Mouse (Mus musculus) adrenal gland, adult (tissue): ENCODE data around the gene B430306N03Rik.
A peak's percentile ranks its signal among the peaks of the same experiment; 100 is the strongest.

Source experiments
- DNase-seq, 2 experiments: peaks; one replicate each; pipeline ENCODE4 v3.0.0; 2022 to 2023; ENCODE audit warnings: low spot score in 1 of 2; ENCODE audit not compliant: inconsistent age in 2 of 2

Gene B430306N03Rik

DNA sequence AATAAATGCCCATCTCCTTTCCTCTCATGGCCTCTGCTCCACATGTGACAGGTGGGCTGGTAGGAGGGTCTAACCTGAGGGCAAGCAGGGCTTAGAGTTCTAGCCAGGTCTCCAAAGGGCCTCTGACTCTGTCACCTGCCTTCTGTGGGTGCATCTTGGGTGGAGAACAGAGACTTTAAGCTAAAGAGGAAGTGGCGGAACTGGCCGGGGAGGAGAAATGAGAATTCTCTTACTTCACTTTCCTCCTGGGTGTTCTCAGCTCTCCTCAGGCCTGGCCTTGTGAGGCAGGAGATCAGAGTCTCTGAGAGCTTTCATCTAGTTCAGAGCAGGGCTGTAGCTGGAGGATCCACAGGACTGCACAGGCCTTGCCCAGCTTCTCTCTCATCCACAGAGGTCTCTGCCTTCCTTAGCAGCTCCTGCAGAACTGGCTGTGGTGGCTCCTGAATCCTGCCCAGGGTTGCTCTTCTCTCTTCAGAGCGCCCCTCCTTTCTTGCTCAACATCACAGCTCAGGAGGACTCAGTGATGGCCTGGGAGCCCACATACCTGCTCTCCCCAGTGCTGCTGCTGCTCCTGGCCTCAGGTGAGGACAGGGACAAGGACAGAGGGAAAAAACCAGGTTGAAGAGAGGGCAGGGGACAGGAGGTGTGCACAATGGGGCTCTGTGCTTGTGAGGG lies at the start of gene B430306N03Rik:
Gene B430306N03Rik, plus strand, starts transcription at position 237 of the 675 bp plus-strand sequence.
- peak in 1 of 2 experiments; percentile 35 for DNase-seq

DNA sequence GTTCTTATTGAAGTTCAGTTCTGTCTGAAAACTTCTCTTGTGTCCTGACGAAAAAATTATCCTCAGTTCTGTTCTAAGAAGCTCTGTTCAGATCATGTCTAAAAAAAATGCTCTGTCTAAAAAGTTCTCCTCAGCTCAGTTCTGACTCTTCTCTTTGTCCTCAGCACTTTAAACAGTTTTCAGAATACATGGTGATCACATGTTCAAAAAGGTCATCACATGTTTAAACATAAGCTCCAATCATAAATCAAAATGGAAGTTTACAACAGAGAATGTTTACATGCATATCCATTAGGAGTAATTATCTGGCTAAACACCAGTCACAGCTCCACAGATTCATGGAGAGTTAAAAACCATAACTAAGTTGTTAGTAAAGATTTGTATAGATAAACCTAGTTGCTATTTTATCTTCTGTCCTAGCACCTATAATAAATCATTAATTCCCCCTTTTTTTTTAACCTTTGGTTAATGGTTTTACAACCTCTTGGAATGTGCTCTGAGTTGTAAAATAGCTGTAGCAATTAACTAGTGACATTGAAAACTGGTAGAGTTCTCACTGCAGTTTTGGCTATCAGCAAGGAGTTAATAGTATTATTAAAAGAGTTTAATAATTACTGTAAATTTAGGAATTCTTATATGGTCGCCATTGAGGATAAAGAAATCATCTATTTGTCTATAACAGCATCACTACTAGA lies 49.2 kb upstream of the B430306N03Rik start:
- no peak for DNase-seq

DNA sequence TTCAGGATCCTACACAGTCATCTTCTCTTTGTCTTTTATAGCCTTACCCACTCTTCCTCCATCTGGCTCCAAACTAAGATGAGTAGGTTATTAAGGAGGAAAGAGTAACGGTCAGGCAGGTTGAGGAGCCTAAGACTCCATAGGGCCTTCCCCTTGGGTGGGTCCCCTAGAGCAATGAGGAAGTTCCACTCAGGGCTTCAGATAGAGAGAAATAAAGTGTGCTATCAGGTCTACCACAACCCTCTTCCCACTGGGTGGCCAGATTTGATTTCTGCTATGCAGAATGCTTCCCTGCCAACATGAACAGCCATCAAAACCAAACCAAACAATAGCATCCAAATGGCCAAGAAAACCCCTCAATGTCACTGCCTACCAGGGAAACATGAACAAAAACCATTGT lies 48.4 kb upstream of the B430306N03Rik start:
- DNase-seq: no peak

DNA sequence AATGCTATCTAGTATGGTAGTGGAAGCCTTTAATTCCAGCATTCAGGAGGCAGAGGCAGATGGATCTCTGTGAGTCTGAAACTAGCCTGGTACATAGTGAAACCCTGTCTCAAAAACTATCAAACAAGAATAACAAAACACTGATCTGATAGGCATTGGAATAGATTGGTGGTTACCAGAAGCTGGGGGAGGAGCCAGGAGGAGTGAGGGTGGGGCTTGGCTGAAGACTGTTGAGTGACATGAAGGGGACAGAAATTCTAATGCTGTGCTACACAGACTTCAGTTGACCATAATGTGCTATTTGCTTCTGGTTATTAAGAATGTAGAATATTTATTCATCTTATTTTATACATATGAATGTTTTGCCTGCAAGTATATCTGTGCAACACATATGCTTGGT lies 47.7 kb upstream of the B430306N03Rik start:
- DNase-seq: no peak

DNA sequence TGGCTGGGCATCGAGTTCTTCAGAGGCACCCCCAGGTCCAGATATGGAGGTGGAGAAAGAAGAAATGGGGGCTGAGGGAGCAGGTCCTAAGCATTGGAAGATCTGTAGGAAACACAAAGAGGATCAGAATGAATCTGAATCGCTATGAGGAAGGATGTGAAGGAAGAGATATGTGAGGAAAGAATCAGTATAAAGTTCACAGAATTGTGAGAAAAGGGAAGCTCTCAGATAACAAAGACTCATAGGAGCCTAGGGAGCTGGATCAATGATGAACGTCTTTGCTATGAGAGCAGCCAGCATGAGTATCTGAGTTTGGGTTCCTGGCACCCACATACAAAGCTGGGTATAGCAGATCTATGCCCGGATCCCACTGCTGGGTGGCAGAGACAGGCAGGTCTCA lies 46.1 kb upstream of the B430306N03Rik start:
- no peak for DNase-seq

DNA sequence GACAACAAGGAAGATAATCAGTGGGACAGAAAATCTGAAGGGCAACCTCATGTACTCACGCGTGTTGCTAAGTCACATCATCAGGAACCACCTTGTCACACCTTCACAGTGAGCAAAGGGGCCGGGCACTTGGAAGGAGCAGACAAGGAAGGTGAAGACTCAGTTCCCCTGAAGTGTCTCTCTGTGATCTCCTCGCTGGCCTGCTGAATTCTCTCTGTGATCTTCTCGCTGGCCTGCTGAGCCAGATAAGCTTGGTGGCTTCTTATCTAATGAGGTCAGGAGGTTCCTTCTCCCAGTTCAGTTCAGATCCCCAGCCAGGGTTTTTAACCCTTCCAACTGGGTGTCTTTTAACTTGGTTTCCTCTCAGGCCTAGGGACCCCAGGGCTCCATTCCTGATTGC lies 43.8 kb upstream of the B430306N03Rik start:
- DNase-seq: no peak

DNA sequence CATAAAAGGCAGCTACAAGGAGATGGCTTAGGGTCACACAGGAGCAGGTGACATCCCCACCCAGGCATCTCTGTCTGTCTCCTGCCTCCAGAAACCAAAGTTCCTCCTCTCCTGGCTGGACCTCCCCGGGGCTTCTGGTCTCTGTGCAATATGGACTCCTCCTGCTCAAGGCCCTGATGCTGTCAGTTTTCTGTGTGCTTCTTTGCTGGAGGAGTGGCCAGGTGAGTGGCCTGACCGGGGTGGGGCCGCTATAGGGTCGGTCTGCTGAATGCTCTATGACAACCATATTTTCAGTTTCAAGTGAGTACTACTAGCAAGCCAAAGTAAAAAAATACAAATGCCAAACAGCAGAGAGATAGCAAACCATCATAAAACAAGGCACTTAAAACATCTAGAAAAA lies 43.3 kb upstream of the B430306N03Rik start:
- no peak for DNase-seq

DNA sequence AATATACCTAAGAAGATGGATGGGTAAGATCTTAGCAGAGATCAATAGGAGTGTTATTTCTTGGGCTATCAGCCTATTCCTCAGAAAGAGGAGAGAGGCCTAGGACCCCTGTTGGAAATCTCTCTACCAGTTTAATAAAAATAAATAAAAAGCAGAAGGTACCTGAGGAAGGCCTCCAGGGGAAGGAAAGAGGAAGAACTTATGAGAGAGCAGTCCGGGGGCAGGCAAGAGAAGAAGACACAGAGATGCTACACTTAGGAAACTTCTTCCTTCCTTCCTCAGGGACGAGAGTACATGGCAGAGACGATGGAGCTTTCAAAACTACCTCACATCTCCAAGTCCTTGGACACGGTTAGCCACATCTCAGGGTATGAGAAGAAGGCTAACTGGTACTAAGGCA lies 41.8 kb upstream of the B430306N03Rik start:
- DNase-seq: no peak

DNA sequence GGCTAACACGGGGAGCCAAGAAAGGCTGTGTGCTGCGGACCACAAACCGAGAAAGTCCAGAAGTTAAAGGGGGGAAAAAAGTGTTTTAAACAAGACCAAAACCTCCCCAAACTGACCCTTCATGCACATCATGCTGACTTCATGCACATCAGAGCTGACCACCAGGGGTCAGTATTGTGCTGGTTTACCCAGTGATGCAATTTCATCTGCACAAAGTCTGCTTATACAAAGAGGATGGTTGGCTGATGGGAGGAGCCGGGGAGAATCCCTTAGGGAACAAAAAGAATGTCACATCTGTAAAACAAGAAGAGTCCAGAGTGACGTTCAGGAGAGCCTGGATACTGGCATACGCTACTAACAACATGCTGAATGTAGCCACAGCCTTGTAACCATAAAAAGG lies 41.1 kb upstream of the B430306N03Rik start:
- peak; percentile 56 to 91 for DNase-seq

DNA sequence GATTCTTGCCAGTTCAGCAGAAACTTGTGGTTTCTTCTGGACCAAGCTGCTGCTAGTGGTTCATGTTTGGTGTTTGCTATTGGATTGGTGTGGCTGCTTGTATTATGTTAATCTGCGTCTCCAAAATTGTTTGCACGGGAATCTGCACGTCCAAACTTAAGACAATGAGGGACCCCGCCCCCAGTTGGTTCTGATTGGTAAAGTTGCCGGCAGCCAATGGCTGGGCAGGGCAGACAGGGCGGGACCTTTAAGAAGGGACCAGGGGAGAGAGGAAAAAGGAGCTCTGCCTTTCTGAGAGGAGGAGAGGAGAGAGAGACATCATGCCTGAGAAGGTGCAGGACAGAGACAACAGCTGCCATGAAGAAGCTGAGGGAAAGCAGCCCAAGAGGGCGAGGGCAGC lies 40.2 kb upstream of the B430306N03Rik start:
- no peak for DNase-seq

DNA sequence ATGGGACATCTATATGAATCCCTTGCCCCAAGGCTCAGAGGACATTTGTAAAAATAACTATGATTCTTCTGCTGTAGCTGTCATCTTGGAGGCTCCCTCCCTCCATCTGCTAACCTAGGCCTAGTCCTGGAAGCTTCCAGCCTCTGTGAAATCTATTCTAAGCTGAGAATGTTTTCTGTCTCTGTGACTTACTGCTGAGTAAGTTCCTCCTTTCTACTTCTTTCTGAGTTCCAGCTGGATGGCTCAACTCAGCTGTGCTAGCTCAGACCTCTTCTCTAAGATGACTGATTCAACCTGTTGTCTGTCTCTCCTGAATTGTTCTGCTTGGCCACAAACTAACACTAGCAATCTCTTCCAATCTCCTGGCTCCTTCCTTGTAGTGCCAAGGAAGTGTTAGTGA lies 37.6 kb upstream of the B430306N03Rik start:
- no peak for DNase-seq

DNA sequence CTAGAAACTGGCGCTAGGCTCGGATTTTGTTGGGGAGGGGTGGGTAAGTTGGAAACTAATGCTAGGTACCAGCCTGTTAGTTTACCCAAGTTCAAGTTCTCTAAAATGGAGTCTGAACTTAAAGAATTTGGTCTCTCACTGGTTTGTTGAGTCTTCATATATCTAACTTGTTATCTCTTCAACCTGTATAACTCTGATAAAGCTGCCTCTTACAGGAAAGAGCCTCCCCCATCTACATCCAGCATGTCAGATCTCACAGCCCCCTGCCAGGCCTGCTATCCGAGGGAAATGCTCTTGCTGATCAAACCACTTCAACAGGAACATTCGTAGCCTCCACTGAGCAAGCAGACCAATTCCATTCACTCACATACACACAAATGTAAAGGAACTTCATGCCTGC lies 36.9 kb upstream of the B430306N03Rik start:
- no peak for DNase-seq

DNA sequence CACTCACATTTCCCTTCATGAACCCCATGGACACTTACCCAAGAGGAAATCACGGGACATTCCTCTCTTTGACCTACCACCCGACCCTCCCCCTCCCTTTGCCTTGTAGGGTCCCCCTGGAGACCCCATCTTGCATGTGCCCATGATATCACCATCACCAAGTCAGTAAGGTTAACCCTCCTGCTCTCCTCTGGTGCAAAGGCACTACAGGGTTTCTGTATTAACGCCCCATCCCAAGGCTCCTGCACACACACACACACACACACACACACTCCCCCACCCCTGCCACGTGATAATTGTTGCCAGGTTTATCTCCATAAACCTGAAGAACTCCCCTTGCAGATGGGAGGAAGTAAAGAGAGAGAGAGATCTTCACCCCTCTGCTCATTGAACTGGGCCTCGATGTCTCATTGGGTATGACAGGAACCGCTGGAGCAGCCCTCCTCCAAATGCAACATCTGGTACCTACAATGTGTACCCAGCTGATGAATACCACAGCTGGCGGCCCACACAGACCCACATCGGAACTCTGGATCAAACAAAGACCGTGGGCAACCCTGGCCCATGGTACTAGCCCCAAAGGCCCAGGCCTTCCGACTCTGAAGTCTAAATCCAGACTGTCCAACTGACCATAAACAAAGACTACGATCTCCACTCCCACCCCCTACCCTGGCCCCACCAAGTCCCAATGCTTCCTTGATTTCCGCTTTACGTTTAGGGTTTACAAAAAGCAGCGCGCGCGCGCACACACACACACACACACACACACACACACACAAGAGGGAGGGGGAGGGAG lies 34.8 kb upstream of the B430306N03Rik start:
- no peak for DNase-seq

DNA sequence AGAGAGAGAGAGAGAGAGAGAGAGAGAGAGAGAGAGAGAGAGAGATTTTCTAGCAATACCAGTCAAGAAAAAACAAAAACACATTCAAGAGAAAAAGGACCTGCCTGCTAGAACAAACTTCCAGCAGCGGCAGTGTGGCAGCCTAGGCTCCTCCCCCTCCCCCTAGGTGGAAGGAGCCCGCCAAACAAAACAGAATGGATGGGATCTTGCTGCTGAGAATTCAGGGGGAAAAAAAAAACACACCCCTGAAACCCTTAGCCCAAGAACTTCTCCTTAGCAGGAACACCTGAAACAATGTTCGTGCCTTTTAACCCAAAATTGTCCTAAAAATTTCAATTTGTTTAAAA lies 34.2 kb upstream of the B430306N03Rik start:
- no peak for DNase-seq

DNA sequence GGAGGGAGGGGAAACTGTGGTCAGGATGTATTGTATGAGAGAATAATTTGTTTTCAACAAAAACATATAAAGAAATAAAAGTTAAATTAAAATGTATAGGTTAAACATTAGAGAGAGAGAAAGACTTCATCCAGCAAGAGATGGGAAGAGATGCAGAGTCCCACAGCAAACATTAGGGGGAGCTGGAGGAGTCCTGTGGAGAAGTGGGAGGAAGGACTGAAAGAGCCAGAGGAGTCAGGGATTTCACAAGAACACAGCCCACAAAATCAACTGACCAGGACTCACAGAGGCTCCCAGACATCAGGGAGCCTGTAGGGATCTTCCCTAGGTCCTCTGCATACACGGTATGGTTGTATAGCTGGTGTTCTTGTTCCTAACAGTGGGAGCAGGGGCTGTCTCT lies 29.2 kb upstream of the B430306N03Rik start:
- no peak for DNase-seq

DNA sequence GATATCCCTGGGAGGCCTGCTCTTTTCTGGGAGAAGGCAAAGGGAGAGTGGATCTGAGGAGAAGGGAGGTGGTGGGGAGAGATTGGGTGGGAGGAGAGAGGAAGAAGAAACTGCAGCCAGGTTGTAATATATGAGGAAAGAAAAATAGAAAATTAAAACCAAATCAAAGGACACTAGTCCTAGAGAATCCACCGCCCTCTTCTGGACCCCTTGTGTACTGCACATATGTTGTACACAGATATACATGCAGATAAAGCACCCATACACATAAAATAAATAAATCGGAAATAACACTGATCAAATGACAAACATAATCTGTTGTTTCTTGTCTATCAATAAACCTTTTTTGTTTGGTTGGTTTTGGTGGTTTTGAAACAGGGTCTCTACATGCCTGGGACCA lies 28.7 kb upstream of the B430306N03Rik start:
- no peak for DNase-seq

DNA sequence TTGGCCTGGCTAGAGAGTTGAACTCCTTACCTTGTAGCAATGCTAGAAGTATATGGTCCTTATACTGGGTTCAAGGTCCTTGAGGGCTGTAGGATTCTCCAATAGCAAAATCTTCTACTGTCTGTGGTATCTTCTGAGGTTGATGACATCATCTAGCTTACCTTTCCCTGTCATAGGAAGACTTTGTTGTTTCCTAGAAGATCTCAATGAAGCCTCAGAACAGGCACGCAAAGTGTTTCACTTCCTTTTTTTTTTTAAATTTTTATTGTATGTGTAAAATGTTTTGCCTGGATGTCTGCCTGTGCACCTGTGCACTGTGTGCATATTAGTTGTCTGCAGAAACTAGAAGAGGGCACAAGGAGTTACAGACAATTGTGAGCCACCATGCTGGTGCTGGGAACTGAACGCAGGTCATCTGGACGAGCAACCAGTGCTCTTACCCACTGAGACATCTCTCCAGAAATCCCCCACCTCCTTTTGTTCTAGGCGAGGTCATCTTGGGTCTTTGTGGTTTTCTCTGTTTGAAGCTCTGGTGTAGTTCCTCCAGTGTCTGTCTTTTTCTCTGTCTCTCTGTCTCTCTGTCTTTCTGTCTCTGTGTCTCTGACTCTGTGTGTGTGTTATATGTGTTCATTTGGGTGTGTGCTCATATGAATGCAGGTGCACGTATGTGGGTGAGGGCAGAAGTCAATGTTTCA lies 22.3 kb upstream of the B430306N03Rik start:
- DNase-seq: no peak

DNA sequence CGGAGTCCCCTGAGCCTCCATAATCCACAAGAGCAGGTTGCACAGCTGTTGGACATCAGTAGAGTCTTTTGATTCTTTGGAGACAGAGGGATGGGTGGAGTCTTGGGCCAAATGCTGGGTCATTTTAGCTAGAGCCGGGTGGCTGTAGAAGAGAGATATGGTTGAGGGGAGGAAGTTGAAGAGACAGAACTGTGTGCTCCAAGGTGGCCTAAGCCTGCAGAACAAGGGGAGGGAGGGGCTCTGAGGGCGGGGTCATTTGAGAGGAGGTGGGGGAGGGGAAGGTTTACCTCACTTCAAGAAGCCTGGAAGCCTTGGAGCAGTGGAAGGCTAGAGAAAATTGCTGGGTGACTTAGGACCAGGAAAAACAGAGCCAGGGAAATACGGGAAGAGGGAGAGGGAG lies 16.7 kb upstream of the B430306N03Rik start, which contains the start of gene Treml2:
Gene Treml2, plus strand, starts transcription at position 296 of the 400 bp plus-strand sequence.
- DNase-seq: no peak

DNA sequence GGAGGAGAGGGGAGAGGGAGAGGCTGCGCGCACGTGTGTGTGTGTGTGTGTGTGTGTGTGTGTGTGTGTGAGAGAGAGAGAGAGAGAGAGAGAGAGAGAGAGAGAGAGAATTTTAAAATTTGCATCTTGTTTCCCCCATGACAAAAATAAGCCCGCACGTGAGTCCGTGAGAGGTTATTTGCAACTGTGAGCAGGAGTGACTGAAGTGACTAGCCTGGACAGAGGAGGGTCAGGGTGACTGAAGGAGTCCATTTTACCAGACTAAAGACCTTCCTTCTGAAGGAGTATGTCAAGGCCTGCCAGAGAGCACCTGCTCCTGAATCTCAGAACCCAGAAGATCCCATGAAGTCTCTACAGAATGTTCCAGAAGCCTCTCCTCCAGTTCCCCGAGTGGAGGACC lies 16.2 kb upstream of the B430306N03Rik start:
- no peak for DNase-seq

DNA sequence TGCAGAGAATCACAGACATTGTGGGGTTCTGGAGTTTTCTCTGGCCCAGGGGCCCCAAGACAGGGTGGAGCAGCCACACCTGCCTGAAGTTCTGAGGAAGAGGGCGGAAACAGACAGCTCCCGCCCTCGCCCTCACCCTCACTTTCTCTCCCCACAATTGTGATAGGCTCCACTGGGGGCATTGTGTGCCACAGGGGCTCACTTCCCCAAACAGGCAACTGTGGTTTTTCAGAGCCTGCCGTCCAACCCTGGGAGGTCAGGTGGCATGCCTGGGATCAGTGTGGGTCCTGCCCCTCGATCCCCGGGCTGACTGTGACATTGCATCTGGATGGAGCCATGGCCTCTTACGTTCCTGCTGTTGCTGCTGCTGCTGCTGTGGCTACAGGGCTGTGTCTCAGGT lies 15.7 kb upstream of the B430306N03Rik start:
- no peak for DNase-seq

DNA sequence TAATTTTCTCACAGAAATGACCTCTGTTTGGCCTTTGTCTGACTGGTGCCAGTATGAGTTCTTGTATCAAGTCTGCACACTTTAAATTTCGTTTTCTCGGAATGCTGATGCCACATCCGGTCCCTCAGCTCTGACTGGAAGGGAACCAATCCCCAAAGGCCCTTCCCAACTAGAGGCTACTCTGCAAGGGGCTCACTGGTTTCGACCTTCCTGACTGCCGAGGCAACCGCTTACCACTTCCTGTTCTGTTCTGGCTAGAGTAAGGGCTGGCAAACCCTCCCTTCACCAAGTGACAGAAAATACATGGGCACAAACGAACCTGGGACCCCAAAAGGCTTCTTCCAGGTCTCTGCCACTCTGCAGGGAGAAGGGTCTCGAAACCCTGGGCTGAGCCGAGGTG lies 15.1 kb upstream of the B430306N03Rik start:
- DNase-seq: no peak
